Mouse (Mus musculus): ENCODE measurements around the gene Lin7c. TPM values are rescaled to one million over a fixed set of nuclear protein-coding genes. Genes with fewer than 3 reads are reported as not detected.
"Not testable (repeated sequence)": the region's sequence is repeated elsewhere in the genome, so short reads cannot be mapped to it uniquely, and the experiment has no call there.

The Lin7c gene
- polyA plus RNA-seq, 2 experiments, result 7.2 to 17.3 TPM

DNA sequence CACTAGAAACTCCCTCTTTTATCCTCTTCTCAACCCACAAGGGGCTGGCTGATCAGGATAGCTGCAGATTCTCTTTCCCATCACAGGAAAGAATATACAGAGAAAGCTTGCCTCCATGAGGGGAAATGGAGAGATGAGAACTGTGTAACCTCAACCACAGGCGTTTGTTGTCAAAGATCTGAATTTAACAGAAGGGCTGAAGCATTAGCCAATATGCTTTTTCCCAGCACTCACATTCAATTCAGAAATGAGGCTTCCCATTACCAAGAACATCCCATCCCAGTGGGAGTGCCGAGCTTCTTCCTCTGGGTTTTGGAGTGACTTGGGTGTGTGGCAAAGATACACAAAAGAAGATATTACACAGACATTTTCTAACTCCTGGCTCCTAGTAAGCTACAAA is 31.0 kb upstream of the Lin7c start:
- H3K4me3 ChIP-seq (ENCODE audit: insufficient read depth in 1 of 2, low read depth in 2 of 2, low read length in 2 of 2), result no peak overlapping the region
- no peak for DNase-seq (ENCODE audit: low read depth in 3 of 3, low spot score in 3 of 3)
- H3K9me3 ChIP-seq (ENCODE audit: control insufficient read depth, low read length), result no peaks in the 10 kb centered on the region
- H3K36me3 ChIP-seq (replicated peaks; ENCODE audit: control insufficient read depth, insufficient read depth, low read depth), result no peaks in the 10 kb centered on the region
- no peaks in the 10 kb centered on the region for H3K27me3 ChIP-seq (ENCODE audit: control insufficient read depth, insufficient read depth, low read length)
- no peak overlapping the region for H3K9ac ChIP-seq (replicated peaks)
- H3K27ac ChIP-seq, result no peak overlapping the region
- no peak for ATAC-seq (ENCODE audit: insufficient read depth)
- 46% methylated on average over 2 of the region's 2 CpGs for WGBS (ENCODE audit: insufficient replicate concordance)
- H3K4me1 ChIP-seq (replicated peaks; ENCODE audit: control insufficient read depth in 2 of 2, insufficient read depth in 2 of 2, low read length in 1 of 2), result no peaks in the 10 kb centered on the region
- TF ChIP-seq CTCF (IDR thresholded peaks at IDR 0.05; ENCODE audit: low read depth) (no peak), EP300 (IDR thresholded peaks at IDR 0.05; ENCODE audit: low read depth) (no peak)
- H3K4me2 ChIP-seq (ENCODE audit: low read depth), result no peak overlapping the region

DNA sequence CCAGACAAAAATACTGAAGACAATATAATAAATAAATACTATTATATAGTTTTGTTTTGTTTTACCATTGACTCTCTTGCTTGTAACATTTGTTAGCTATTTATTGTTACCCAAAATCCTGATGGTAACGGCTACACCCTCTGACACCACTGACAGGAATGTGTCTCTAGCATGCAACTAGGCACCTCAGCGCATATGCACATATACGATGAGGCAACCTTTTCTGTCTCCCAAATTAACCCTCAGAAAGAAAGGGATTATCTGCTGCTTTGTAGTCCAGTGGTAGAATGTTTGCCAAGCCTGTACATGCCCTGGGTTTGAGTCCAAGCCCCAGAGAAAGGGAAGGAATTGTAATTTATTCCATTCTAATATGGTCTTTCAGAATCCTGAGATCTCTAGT is 29.8 kb upstream of the Lin7c start:
- DNase-seq (ENCODE audit: low read depth in 3 of 3, low spot score in 3 of 3), result no peak
- H3K27me3 ChIP-seq (ENCODE audit: control insufficient read depth, insufficient read depth, low read length), result no peaks in the 10 kb centered on the region
- no peak for ATAC-seq (ENCODE audit: insufficient read depth)
- no peak overlapping the region for H3K27ac ChIP-seq
- no peaks in the 10 kb centered on the region for H3K4me1 ChIP-seq (replicated peaks; ENCODE audit: control insufficient read depth in 2 of 2, insufficient read depth in 2 of 2, low read length in 1 of 2)
- no peaks in the 10 kb centered on the region for H3K36me3 ChIP-seq (replicated peaks; ENCODE audit: control insufficient read depth, insufficient read depth, low read depth)
- WGBS (ENCODE audit: insufficient replicate concordance), result 63% methylated on average over 3 of the region's 3 CpGs
- H3K9ac ChIP-seq (replicated peaks), result no peak overlapping the region
- no peaks in the 10 kb centered on the region for H3K9me3 ChIP-seq (ENCODE audit: control insufficient read depth, low read length)
- H3K4me2 ChIP-seq (ENCODE audit: low read depth), result no peak overlapping the region
- no peak for TF ChIP-seq EP300 (IDR thresholded peaks at IDR 0.05; ENCODE audit: low read depth)
- TF ChIP-seq CTCF (IDR thresholded peaks at IDR 0.05; ENCODE audit: low read depth), result no peak
- no peak overlapping the region for H3K4me3 ChIP-seq (ENCODE audit: insufficient read depth in 1 of 2, low read depth in 2 of 2, low read length in 2 of 2)

DNA sequence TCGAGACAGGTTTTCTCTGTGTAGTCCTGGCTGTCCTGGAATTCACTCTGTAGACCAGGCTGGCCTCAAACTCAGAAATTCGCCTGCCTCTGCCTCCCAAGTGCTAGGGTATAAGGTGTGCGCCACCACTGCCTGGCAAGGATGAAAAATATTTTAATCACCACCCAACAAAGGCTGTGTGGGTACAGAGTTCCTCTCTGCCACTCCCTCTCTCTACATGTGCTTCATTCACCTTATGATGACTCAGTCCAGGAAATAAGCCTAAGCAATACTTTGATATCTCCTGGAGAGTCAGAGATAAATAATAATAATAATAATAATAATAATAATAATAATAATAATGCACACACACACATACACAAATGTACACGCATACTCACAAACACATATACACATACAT is 11.2 kb upstream of the Lin7c start:
- WGBS (ENCODE audit: insufficient replicate concordance), result 50% methylated on average over 4 of the region's 4 CpGs
- H3K4me2 ChIP-seq (ENCODE audit: low read depth); H3K27me3 ChIP-seq (ENCODE audit: control insufficient read depth, insufficient read depth, low read length); H3K27ac ChIP-seq; H3K4me3 ChIP-seq (ENCODE audit: insufficient read depth in 1 of 2, low read depth in 2 of 2, low read length in 2 of 2); H3K36me3 ChIP-seq (replicated peaks; ENCODE audit: control insufficient read depth, insufficient read depth, low read depth); H3K4me1 ChIP-seq (replicated peaks; ENCODE audit: control insufficient read depth in 2 of 2, insufficient read depth in 2 of 2, low read length in 1 of 2); H3K9me3 ChIP-seq (ENCODE audit: control insufficient read depth, low read length); DNase-seq (ENCODE audit: low read depth in 3 of 3, low spot score in 3 of 3); ATAC-seq (ENCODE audit: insufficient read depth); H3K9ac ChIP-seq (replicated peaks): not testable (repeated sequence)

DNA sequence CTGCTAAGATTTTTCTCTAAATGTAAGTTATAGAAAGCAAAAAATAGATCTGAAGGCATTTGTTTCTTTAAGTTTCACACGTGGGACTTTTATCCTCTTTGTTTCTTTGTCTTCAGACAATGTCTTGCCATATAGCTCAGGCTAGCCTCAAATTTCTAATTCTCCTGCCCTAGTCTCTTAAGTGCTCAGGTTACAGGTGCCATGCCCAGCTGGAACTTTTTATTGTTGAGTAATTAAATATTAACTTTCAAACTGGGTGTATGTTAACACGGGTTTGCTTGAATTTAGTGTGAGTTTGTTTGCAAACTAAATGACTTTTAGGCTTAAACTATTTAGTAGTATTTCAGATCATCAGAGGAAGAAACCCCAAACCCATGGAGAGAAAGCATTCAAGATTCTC is 9.5 kb upstream of the Lin7c start:
- Histone ChIP-seq H3K27me3 (ENCODE audit: control insufficient read depth, insufficient read depth, low read length) (no peaks in the 10 kb centered on the region), H3K4me2 (ENCODE audit: low read depth) (no peak overlapping the region), H3K4me3 (ENCODE audit: insufficient read depth in 1 of 2, low read depth in 2 of 2, low read length in 2 of 2) (no peak overlapping the region), H3K27ac (no peak overlapping the region), H3K4me1 (replicated peaks; ENCODE audit: control insufficient read depth in 2 of 2, insufficient read depth in 2 of 2, low read length in 1 of 2) (no peaks in the 10 kb centered on the region), H3K36me3 (replicated peaks; ENCODE audit: control insufficient read depth, insufficient read depth, low read depth) (no peaks in the 10 kb centered on the region), H3K9me3 (ENCODE audit: control insufficient read depth, low read length) (no peaks in the 10 kb centered on the region), H3K9ac (replicated peaks) (no peak overlapping the region)
- no peak for DNase-seq (ENCODE audit: low read depth in 3 of 3, low spot score in 3 of 3)
- 29% methylated on average over 2 of the region's 2 CpGs for WGBS (ENCODE audit: insufficient replicate concordance)
- TF ChIP-seq EP300 (IDR thresholded peaks at IDR 0.05; ENCODE audit: low read depth) (no peak), CTCF (IDR thresholded peaks at IDR 0.05; ENCODE audit: low read depth) (no peak)
- no peak for ATAC-seq (ENCODE audit: insufficient read depth)

DNA sequence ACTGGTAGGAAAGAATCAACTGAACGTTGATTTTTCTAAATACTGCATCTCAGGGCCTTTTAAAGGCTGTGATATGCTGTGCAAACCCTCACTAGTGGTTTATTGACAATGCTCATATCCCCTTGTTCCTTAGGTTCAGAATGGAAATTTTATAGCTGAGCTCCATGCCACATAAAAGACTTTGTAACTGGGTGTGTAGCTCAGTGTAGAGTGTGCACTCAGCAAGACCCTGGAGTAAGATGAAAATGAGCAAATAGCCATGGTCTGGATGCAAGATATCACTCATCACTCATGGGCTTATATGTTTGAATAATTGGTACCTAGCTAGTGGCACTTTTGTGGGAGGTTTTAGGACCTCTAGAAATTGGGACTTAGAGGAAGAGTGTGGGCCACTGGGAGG is 9.0 kb upstream of the Lin7c start:
- Histone ChIP-seq H3K4me1 (replicated peaks; ENCODE audit: control insufficient read depth in 2 of 2, insufficient read depth in 2 of 2, low read length in 1 of 2) (no peaks in the 10 kb centered on the region), H3K4me3 (ENCODE audit: insufficient read depth in 1 of 2, low read depth in 2 of 2, low read length in 2 of 2) (no peak overlapping the region), H3K9ac (replicated peaks) (no peak overlapping the region), H3K4me2 (ENCODE audit: low read depth) (no peak overlapping the region), H3K36me3 (replicated peaks; ENCODE audit: control insufficient read depth, insufficient read depth, low read depth) (no peaks in the 10 kb centered on the region), H3K27ac (no peak overlapping the region), H3K27me3 (ENCODE audit: control insufficient read depth, insufficient read depth, low read length) (no peaks in the 10 kb centered on the region), H3K9me3 (ENCODE audit: control insufficient read depth, low read length) (no peaks in the 10 kb centered on the region)
- DNase-seq (ENCODE audit: low read depth in 3 of 3, low spot score in 3 of 3) (no peak), ATAC-seq (ENCODE audit: insufficient read depth) (no peak)
- TF ChIP-seq EP300 (IDR thresholded peaks at IDR 0.05; ENCODE audit: low read depth), result no peak
- TF ChIP-seq CTCF (IDR thresholded peaks at IDR 0.05; ENCODE audit: low read depth), result no peak
- WGBS (ENCODE audit: insufficient replicate concordance), result 26% methylated on average over 1 of the region's 1 CpGs

DNA sequence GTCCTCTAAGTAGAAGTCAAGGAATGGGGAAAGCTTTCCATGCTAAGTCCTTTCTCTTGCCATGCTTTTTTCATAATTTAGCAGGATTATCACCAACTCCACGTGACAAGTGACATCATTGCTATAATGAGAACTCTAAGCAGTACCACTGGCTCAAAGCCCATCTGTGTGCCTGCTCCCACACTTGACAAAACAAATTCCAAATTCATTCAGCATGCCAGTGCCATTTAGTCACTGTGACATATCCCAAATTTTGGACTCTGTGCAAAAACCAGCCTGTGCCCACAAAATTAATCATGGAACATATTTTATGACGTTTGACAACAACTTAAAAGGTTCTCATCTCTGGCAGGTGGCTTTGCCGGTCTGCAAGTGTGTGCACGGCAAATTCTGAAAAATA is 6.5 kb upstream of the Lin7c start:
- ATAC-seq (ENCODE audit: insufficient read depth) (no peak), DNase-seq (ENCODE audit: low read depth in 3 of 3, low spot score in 3 of 3) (no peak)
- no peaks in the 10 kb centered on the region for H3K27me3 ChIP-seq (ENCODE audit: control insufficient read depth, insufficient read depth, low read length)
- no peaks in the 10 kb centered on the region for H3K36me3 ChIP-seq (replicated peaks; ENCODE audit: control insufficient read depth, insufficient read depth, low read depth)
- TF ChIP-seq EP300 (IDR thresholded peaks at IDR 0.05; ENCODE audit: low read depth) (no peak), CTCF (IDR thresholded peaks at IDR 0.05; ENCODE audit: low read depth) (no peak)
- no peak overlapping the region for H3K4me3 ChIP-seq (ENCODE audit: insufficient read depth in 1 of 2, low read depth in 2 of 2, low read length in 2 of 2)
- no peak overlapping the region for H3K27ac ChIP-seq
- no peaks in the 10 kb centered on the region for H3K9me3 ChIP-seq (ENCODE audit: control insufficient read depth, low read length)
- no peak overlapping the region for H3K9ac ChIP-seq (replicated peaks)
- 50% methylated on average over 4 of the region's 4 CpGs for WGBS (ENCODE audit: insufficient replicate concordance)
- no peaks in the 10 kb centered on the region for H3K4me1 ChIP-seq (replicated peaks; ENCODE audit: control insufficient read depth in 2 of 2, insufficient read depth in 2 of 2, low read length in 1 of 2)
- H3K4me2 ChIP-seq (ENCODE audit: low read depth), result no peak overlapping the region
